Mouse (Mus musculus) ES-E14 (cell line): Measurements from ENCODE around the gene Rasal1. TPM values are rescaled to one million over a fixed set of nuclear protein-coding genes. Genes with fewer than 3 reads are reported as not detected.

Experiments
- DNase-seq: peaks from one replicate; pipeline ENCODE4 v3.0.0-alpha.2; 2013; ENCODE audit warnings: low read depth, low spot score
- H3K27ac ChIP-seq: 2 replicates; pipeline ENCODE4 v1.5.1; 2012; ENCODE audit warnings: low read depth, mild to moderate bottlenecking, low read length, moderate library complexity, mixed read lengths; ENCODE audit not compliant: poor library complexity, insufficient read depth, severe bottlenecking
- H3K36me3 ChIP-seq: 2 replicates; pipeline ENCODE4 v1.6.1; 2012; ENCODE audit warnings: mild to moderate bottlenecking, low read length, moderate library complexity, mixed read lengths; ENCODE audit not compliant: control insufficient read depth, poor library complexity, insufficient read depth, severe bottlenecking
- H3K4me1 ChIP-seq, 2 experiments: fragments of 150-350 bp in 1 of 2; sonication (generic) in 1 of 2; 2 replicates each; pipeline ENCODE4 v1.6.1; 2012; ENCODE audit warnings: low read length in 2 of 2, mild to moderate bottlenecking in 1 of 2, mixed read lengths in 1 of 2; ENCODE audit not compliant: control insufficient read depth in 2 of 2, insufficient read depth in 2 of 2, poor library complexity in 1 of 2
- H3K4me3 ChIP-seq, 2 experiments: fragments of 150-350 bp in 1 of 2; sonication (generic) in 1 of 2; 2 replicates each; pipeline ENCODE4 v1.5.1; 2012; ENCODE audit warnings: low read length in 2 of 2, low read depth in 1 of 2, mild to moderate bottlenecking in 1 of 2, mixed read lengths in 1 of 2; ENCODE audit not compliant: insufficient read depth in 1 of 2, poor library complexity in 1 of 2, severe bottlenecking in 1 of 2
- H3K9ac ChIP-seq: 2 replicates; pipeline ENCODE4 v1.6.1; 2012; ENCODE audit warnings: low read depth, mild to moderate bottlenecking, low read length, mixed read lengths; ENCODE audit not compliant: poor library complexity, insufficient read depth, severe bottlenecking
- H3K9me3 ChIP-seq: fragments of 150-350 bp; sonication (generic); 2 replicates; pipeline ENCODE4 v1.6.1; 2012; ENCODE audit warnings: low read depth, mild to moderate bottlenecking, low read length; ENCODE audit not compliant: control insufficient read depth, insufficient read depth
- CHD2 ChIP-seq: IDR thresholded peaks from 2 replicates; pipeline ENCODE4 v1.6.1; 2014; ENCODE audit warnings: mild to moderate bottlenecking, low read depth, low read length, inconsistent platforms
- HCFC1 ChIP-seq: IDR thresholded peaks from 2 replicates; pipeline ENCODE4 v1.6.1; 2012; ENCODE audit warnings: low read length, inconsistent platforms, borderline replicate concordance; ENCODE audit not compliant: insufficient read depth
- MAFK ChIP-seq: IDR thresholded peaks from 2 replicates; pipeline ENCODE4 v1.6.1; 2014; ENCODE audit warnings: mild to moderate bottlenecking, low read depth, low read length, inconsistent platforms; ENCODE audit not compliant: insufficient read depth
- ZC3H11A ChIP-seq: IDR thresholded peaks from 2 replicates; pipeline ENCODE4 v1.6.1; 2012; ENCODE audit warnings: low read depth, mild to moderate bottlenecking, inconsistent platforms, low read length, borderline replicate concordance
- ZNF384 ChIP-seq: IDR thresholded peaks from 2 replicates; pipeline ENCODE4 v1.6.1; 2012; ENCODE audit warnings: low read depth, low read length, inconsistent platforms
- in situ Hi-C, 2 experiments: fragments of 600-800 bp; cut with MboI; formaldehyde crosslinking; loops; one replicate each; pipeline ENCODE4 v1.15.1; 2025; ENCODE audit warnings: low sequenced_read_pairs in 2 of 2, inconsistent platforms in 1 of 2; ENCODE audit not compliant: unreplicated experiment in 2 of 2
- total RNA-seq: library from RNA; depleted of rRNA; stranded (reverse); fragments of 300-350 nt; gene quantifications from 2 replicates; pipeline ENCODE4 v1.2.3, GENCODE M21; 2012

Gene Rasal1
- total RNA-seq, 1 experiment: 3.5 TPM

GRCm38 (mm10) chr5:120688434-120688833 is 39.8 kb downstream of the Rasal1 start:
- Histone ChIP-seq H3K9ac (peak overlapping the region; percentile 22; the same call in 1 of the 2 replicates), H3K9me3 (no peaks in the 10 kb centered on the region), H3K36me3 (no peaks in the 10 kb centered on the region), H3K27ac (no peak overlapping the region), H3K4me1 (peaks cover 2 to 25% of the 10 kb centered on the region in 2 experiments; a peak in 3 of 4 replicates), H3K4me3 (no peak overlapping the region; a peak in 2 of 4 replicates)
- DNase-seq: no peak
- TF ChIP-seq ZC3H11A: no peak
- no peak for TF ChIP-seq MAFK
- TF ChIP-seq HCFC1: no peak
- no peak for TF ChIP-seq CHD2
- no peak for TF ChIP-seq ZNF384
- in situ Hi-C loops: no loop called here

- no peak for DNase-seq
These were observed 41.8 kb downstream of the Rasal1 start for GRCm38 (mm10) chr5:120690417-120690816.

GRCm38 (mm10) chr5:120692034-120692433 is 43.4 kb downstream of the Rasal1 start:
- Histone ChIP-seq H3K9me3 (no peaks in the 10 kb centered on the region), H3K36me3 (no peaks in the 10 kb centered on the region), H3K4me1 (peaks cover 2 to 25% of the 10 kb centered on the region in 2 experiments; a peak in 3 of 4 replicates), H3K27ac (no peak overlapping the region), H3K9ac (no peak overlapping the region), H3K4me3 (no peak overlapping the region)
- in situ Hi-C loops: no loop called here
- DNase-seq: no peak
- TF ChIP-seq HCFC1: no peak
- no peak for TF ChIP-seq CHD2
- no peak for TF ChIP-seq ZNF384
- TF ChIP-seq ZC3H11A: no peak
- TF ChIP-seq MAFK: no peak

More at GRCm38 (mm10) chr5:120690417-120690816, 41.8 kb downstream of the Rasal1 start:
- H3K4me1 ChIP-seq: peaks cover 2 to 25% of the 10 kb centered on the region in 2 experiments; a peak in 2 of 4 replicates
- no peaks in the 10 kb centered on the region for H3K9me3 ChIP-seq
- no peak overlapping the region for H3K9ac ChIP-seq
- no peak overlapping the region for H3K4me3 ChIP-seq
- H3K27ac ChIP-seq: no peak overlapping the region
- in situ Hi-C loops: no loop called here
- H3K36me3 ChIP-seq: no peaks in the 10 kb centered on the region
- TF ChIP-seq ZNF384 (no peak), CHD2 (no peak), HCFC1 (no peak), MAFK (no peak), ZC3H11A (no peak)

- Histone ChIP-seq H3K36me3 (no peaks in the 10 kb centered on the region), H3K27ac (no peak overlapping the region), H3K4me1 (peaks cover 0 to 28% of the 10 kb centered on the region in 2 experiments; a peak in 3 of 4 replicates), H3K9me3 (no peaks in the 10 kb centered on the region), H3K9ac (peak overlapping the region; percentile 69), H3K4me3 (peak overlapping the region; percentile 64 to 75)
- TF ChIP-seq ZNF384 (no peak), CHD2 (no peak), HCFC1 (no peak), ZC3H11A (no peak), MAFK (no peak)
- in situ Hi-C loops: no loop called here
- no peak for DNase-seq
These were observed 45.5 kb downstream of the Rasal1 start for GRCm38 (mm10) chr5:120693931-120694694.

GRCm38 (mm10) chr5:120694695-120695074 is 46.1 kb downstream of the Rasal1 start:
- no peak overlapping the region for H3K27ac ChIP-seq
- H3K9ac ChIP-seq: peak overlapping the region; percentile 69
- H3K4me3 ChIP-seq: peak overlapping the region; percentile 64 to 75
- in situ Hi-C loops: no loop called here
- DNase-seq: no peak
- H3K9me3 ChIP-seq: no peaks in the 10 kb centered on the region
- no peaks in the 10 kb centered on the region for H3K36me3 ChIP-seq
- H3K4me1 ChIP-seq: peaks cover 0 to 26% of the 10 kb centered on the region in 2 experiments; a peak in 3 of 4 replicates
- TF ChIP-seq CHD2: no peak
- TF ChIP-seq ZC3H11A: no peak
- no peak for TF ChIP-seq ZNF384
- no peak for TF ChIP-seq HCFC1
- TF ChIP-seq MAFK: no peak
